Mouse (Mus musculus): ENCODE measurements around the gene Gas7.

DNA sequence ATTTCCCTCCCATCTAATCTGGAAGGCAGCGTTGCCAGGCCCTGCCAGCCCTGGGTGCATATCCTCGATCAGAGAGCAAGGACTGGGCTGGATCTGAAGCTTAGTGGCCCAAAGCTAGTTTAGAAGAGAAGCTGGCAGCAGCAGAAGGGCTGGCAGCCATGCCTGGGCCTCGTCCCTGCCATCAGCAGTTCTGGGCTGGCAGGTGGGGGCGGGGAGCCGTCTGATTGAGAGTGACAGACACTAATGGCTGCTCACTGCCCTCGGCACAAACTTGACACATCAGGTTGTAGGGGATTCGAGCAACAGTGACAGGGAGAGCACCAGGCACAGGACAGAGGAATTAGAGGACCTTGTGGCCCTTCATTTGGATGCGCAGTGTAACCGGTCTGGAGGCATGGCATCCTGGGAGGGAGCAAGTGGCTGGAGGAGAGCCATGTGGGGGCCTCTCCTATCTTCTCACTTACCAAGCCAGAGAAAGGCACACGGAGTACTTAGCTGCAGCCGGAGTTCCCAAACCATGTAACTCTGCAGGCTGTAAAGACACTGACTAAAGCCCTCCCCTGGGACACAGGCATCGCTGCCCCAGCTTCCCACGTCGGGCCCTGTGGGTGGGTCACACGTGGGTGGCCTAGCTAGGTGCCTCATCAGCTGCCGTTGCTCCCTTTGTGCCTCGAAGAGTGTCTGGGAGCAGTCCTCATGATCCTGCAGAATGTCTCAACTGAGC is 200.2 kb downstream of the Gas7 start:
- no peak for TF ChIP-seq POLR2A (IDR thresholded peaks at IDR 0.05; ENCODE audit: borderline replicate concordance, low read depth, low read length)
- TF ChIP-seq CTCF (IDR thresholded peaks at IDR 0.05; ENCODE audit: low read depth, low read length), result no peak
